Mouse (Mus musculus) thymus, adult 18-20 months (tissue): ENCODE measurements around the gene Scnn1g.

Experiments used
- DNase-seq, 2 experiments: peaks; one replicate each; pipeline ENCODE4 v3.0.0; 2022; ENCODE audit warnings: mixed read lengths in 2 of 2

The Scnn1g gene

DNA sequence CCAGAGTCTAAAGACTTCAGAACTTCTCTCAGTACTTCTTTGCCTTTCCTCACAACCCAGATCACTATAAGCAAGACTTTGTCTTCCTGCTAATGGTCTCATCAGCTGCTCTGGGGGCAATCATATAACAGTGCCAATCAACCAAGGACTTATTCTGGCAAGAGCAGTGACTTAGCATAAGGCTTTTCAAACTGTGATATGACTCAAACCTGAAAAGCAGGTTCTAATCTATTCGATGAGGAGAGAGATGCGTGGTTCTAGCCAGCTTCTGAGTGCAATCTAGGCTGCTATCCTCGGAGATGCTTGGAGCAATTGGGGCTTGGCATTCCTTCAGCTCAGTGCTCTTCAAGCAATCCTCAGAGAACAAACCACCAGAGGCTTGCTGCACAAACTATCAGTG lies 44.7 kb downstream of the Scnn1g start:
- no peak for DNase-seq

DNA sequence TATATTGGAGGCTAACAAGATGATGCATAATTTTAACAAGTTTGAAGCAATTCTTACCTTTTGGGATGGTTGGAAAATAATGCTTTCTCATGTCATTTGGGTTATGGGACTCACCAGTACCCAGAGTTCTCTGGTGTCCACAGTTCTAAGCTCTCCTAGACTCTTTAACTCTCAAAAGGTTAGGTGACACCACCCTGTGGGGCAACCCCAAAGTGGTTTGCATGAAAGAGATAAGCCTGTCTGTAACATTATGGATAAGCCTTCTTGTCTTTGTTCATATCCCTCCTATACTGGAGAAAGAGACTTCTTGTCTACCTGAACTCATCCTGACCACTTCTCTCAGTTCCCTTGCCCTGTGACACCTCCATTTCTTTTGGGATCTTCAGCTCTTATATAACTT lies 45.1 kb downstream of the Scnn1g start:
- no peak for DNase-seq

DNA sequence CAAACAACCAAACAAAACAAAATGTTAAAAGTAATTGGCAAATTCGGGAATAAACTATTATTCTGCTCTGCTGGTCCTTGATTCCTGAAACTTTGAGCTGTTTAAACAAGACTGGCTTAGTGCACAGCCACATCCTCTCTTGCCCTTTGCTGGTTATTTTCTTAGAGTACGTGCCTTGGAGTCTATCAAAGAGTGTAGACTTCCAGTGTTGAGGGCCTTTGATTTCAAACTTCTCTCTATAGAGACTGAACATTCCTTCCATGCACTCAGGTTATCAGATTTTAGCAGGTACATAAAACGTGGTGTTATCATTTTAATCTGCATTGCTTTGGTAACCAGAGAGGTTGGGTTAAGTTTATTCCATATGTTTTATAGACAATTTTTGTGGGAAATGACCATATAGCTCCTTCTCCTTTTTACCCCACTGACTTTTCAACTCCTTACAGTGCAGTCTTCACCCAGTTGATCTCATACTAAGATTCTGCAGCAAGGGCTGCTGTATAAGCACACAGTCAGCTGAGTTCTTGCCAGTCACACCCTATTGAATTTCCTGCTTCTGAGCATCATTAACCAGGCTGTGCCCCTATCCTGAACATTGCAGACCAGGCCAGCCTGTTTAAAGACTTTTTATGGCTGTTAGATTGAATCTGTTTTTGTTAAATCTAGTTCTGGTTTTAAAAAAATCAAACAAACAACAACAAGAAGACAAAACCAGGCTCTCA lies 48.1 kb downstream of the Scnn1g start:
- no peak for DNase-seq

DNA sequence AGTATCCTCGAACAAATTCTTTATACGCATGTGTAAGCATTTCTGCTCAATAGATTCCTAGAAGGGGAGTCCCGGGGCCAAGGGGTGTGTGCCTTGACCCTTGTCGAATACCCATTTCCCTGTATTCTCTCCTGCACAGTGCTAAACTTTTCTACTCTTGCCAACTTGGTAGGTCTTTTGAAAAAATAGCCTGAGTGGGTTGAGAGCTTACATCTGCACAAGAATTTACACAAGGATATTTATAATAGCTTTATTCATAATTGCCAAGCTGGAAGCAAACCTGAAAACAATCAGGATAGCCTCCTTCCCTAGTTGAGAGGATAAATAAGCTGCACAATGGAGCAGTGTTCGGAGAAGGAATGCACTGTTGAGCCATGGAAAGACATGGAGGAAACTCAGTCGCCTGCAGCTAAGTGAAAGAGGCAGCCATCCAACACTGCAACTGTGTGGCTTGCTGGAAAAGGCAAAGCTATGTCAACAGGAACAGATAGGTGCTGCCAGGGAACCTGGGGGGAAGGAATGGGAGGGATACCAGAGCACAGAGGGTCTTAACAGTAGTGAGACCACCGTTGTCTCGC lies 51.5 kb downstream of the Scnn1g start:
- DNase-seq, result no peak

DNA sequence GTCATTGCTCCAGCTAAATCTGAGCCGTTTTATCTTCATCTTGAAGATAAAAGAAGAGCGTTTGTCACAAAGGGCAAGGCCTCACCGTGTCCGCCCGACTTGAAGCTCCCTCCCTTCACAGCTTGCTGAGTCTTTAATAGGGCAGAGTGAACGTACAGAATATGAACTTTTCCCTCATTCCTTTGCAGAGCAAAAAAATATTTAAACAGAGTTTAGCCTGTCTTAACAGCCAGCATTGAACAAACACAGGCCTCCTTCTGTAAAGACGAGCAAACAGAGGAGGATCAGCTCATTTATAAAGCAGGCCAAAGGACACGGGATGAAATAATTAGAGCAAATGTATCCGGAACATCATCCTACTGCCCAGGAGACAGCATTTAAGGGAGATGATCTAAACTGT lies 63.5 kb downstream of the Scnn1g start:
- no peak for DNase-seq

DNA sequence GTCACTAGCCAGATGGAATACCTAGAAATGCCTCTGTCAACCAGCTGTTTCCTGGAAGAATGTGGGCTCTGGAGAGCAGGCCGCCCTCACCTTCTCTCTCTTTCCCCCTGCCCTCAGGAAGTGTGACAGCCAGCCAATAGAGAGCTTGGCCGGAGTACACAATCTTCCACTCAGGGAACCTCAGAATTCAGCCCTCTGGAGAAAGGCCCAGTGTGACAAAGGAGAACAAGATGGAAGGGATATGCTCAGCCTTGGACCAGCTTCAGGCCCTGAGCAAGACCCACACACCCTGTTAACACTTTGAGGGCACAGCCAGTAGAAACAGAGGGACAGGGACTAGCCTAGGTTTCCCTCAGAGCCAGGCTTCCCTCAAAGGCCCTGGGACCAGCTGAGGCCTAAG lies 68.2 kb downstream of the Scnn1g start:
- no peak for DNase-seq

DNA sequence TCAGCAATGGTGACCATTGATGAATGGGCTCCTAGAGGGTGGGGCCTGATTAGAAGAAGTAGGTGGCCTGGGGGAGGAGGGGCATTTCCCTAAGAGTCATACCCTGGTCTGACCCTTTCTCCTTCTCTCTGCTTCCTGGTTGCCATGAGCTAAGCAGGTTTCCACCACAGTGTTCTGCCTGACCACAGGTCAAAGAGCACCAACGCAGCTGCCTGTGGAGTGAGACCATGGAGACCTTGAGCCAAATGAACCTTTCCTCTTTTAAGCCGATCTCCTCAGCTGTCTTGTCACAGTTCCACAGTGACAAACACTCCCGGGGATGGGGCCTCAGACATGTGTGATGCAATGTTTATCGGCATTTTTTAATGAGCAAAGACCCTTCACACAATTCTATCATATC lies 68.7 kb downstream of the Scnn1g start:
- DNase-seq, result no peak

DNA sequence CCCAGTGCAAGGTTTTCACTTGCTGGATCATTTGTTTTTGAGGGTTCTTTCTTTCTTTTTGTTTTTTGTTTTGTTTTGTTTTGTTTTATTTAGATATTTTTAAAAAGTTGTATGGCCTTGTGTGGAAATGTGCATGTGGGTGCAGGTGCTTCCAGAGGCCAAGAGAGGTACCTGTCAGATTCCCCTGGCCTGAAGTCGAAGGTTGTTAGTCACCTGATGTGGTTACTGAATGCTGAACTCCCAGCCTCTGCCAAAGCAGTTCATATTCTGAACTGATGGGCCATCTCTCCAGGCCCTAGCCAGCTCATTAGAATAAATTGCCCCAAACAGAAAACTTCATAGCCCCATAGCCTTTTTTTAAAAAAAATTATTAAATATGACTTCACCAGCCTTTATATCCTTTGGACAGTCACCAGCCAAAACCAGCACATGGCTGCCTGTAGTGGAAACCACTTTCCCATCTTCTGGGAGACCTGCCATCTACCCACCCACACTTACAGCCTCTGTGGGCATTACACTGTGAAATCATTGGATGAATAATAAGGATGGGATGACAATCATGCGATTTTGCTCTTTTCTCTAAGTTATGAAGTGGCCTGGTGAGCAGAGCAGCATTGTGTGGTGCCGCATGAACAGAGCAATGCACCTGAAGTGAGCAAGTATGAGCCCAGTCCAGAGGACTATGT lies 71.7 kb downstream of the Scnn1g start:
- no peak for DNase-seq

DNA sequence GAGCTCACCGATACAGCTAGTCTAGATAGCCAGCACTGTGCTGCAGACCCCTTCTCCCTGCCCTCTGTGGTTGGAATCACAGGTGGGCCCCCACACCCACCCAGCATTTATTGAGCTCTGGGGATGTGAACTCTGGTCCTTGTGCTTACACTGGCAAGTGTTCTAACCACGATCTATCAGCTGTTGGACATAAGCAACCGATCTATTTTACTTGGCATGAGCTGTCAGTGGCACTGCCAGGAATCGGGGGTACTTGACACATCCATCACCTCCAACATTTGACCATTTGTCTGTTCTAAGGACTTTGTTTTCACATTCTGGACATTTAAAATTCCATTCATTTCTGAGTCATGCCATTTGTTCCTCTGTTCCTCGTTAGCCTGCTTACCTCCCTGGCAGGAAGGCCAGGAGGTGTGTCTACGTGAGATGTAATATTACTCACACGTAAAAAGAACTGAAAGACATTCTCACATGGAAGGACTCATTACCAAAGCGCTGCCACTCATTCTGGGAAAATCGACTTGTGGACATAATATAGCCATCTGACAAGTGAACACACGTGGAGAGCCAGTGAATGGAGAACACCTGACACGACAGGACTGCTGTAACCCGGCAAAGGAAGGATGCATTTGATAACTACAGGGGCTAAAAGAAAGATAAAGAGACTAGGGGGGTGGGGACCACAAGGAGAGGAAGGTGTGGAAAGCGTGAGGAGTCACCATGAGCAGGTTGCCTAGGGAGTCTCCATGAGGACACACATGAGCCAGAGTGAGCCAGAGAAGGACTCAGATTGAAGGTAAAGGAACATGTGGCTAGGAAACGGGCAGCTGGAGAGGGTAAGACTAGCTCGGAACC lies 73.7 kb downstream of the Scnn1g start:
- DNase-seq, result no peak
